Mouse (Mus musculus): ENCODE data around the gene Spryd4. TPM values are rescaled to one million over a fixed set of nuclear protein-coding genes. Genes with fewer than 3 reads are reported as not detected.

Gene Spryd4
- polyA plus RNA-seq, 1 experiment: 21.8 TPM

DNA sequence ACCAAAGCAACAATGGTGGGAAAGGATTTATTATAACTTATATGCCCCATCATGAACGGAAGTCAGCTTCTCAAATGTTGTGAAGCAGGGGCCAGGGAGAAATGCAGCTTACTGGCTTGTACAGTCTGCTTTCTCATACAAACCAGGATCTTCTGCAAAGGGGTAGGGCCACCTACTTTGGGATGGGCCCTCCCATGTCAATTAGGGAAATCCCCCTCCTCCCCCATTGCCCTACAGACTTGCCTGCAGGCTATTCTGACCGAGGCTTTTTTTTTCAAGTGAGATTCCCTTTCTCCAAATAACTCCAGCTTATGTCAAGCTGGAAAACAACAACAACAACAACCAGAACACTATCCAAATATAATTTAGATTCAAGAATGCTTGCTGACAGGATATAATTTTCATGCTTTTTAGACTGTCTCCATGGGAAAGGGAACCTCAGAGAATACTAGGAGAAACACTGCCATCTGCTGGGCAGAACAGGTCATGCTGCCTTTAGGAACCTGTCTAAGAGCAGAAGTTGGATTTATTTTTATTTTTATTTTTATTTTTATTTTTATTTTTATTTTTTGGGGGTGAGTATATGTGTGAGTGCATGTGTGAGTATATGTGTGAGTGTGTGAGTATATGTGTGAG, 23.2 kb downstream of the Spryd4 start:
- Histone ChIP-seq H3K9me3 (replicated peaks; ENCODE audit: control insufficient read depth, insufficient read depth, low read length, poor library complexity, severe bottlenecking) (no peaks in the 10 kb centered on the region), H3K27ac (ENCODE audit: insufficient read depth, low read length) (peak overlapping the region; percentile 100), H3K27me3 (ENCODE audit: control insufficient read depth, insufficient read depth, low read length, poor library complexity, severe bottlenecking) (no peaks in the 10 kb centered on the region), H3K4me1 (ENCODE audit: control insufficient read depth, insufficient read depth, low read length) (peaks cover 8% of the 10 kb centered on the region), H3K9ac (ENCODE audit: low read depth, poor library complexity, severe bottlenecking) (no peak overlapping the region), H3K4me3 (ENCODE audit: low read depth, low read length) (no peak overlapping the region), H3K36me3 (ENCODE audit: control insufficient read depth, insufficient read depth, low read length, poor library complexity, severe bottlenecking) (no peaks in the 10 kb centered on the region)
- TF ChIP-seq CTCF (IDR thresholded peaks at IDR 0.05; ENCODE audit: low read depth, low read length): peak; percentile 14
- TF ChIP-seq EP300 (IDR thresholded peaks at IDR 0.05; ENCODE audit: insufficient read depth, low read depth, low read length): 0 out of 2 replicates have a peak, but pooled peaks have one; percentile 54
- TF ChIP-seq POLR2A (IDR thresholded peaks at IDR 0.05; ENCODE audit: insufficient read depth, low read length): no peak

DNA sequence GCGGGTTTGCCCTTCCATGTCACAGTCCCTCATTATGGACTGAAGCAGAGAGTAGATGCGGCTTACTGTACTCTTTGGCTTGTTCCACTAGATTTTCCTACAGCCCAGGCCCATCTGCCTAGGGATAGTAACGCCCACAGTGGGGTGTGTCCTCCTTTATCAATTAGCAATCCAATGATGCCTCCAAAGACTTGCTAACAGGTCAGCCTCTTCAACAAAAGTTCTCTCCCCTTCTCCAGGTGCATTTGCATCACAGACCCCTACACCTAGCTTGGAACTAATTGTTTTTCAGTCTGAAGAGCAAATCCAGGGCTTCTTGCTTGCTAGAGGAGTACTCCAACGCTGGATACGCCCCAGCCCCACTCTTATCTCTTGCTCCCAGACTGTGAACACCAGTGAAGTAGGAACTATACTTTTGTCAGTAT, 24.4 kb downstream of the Spryd4 start:
- H3K4me1 ChIP-seq (ENCODE audit: control insufficient read depth, insufficient read depth, low read length): peaks cover 7% of the 10 kb centered on the region
- H3K27ac ChIP-seq (ENCODE audit: insufficient read depth, low read length): peak overlapping the region; percentile 100
- H3K36me3 ChIP-seq (ENCODE audit: control insufficient read depth, insufficient read depth, low read length, poor library complexity, severe bottlenecking): no peaks in the 10 kb centered on the region
- H3K4me3 ChIP-seq (ENCODE audit: low read depth, low read length): no peak overlapping the region
- no peaks in the 10 kb centered on the region for H3K9me3 ChIP-seq (replicated peaks; ENCODE audit: control insufficient read depth, insufficient read depth, low read length, poor library complexity, severe bottlenecking)
- TF ChIP-seq POLR2A (IDR thresholded peaks at IDR 0.05; ENCODE audit: insufficient read depth, low read length) (peak; percentile 70), CTCF (IDR thresholded peaks at IDR 0.05; ENCODE audit: low read depth, low read length) (no peak), EP300 (IDR thresholded peaks at IDR 0.05; ENCODE audit: insufficient read depth, low read depth, low read length) (peak; percentile 76; the same call in 1 of the 2 replicates)
- no peaks in the 10 kb centered on the region for H3K27me3 ChIP-seq (ENCODE audit: control insufficient read depth, insufficient read depth, low read length, poor library complexity, severe bottlenecking)
- H3K9ac ChIP-seq (ENCODE audit: low read depth, poor library complexity, severe bottlenecking): 0 out of 2 replicates have a peak overlapping the region, but pooled peaks have one; percentile 21

DNA sequence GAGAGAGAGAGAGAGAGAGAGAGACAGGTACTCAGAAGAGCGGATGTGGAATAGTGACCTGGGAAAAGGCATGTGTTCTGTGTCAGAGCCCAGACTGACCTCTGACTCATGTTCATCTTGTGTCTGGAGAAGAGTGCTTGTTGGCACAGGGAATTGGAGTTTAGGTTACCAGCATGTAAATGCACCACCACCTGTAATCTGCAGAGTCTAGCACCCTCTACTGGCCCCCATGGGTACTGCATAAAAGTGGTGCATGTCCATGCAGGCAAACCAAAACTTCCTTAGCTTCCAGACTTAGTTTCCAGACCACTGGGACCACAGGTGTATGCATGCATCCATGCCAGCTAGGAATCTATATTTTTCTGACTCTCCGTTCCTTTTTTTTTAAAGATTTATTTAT, 25.6 kb downstream of the Spryd4 start:
- no peak overlapping the region; the same call in 1 of the 2 replicates for H3K27ac ChIP-seq (ENCODE audit: insufficient read depth, low read length)
- H3K9me3 ChIP-seq (replicated peaks; ENCODE audit: control insufficient read depth, insufficient read depth, low read length, poor library complexity, severe bottlenecking): no peaks in the 10 kb centered on the region
- H3K4me1 ChIP-seq (ENCODE audit: control insufficient read depth, insufficient read depth, low read length): peaks cover 7% of the 10 kb centered on the region
- no peaks in the 10 kb centered on the region for H3K27me3 ChIP-seq (ENCODE audit: control insufficient read depth, insufficient read depth, low read length, poor library complexity, severe bottlenecking)
- peak overlapping the region; percentile 83 for H3K9ac ChIP-seq (ENCODE audit: low read depth, poor library complexity, severe bottlenecking)
- TF ChIP-seq CTCF (IDR thresholded peaks at IDR 0.05; ENCODE audit: low read depth, low read length) (peak; percentile 77), EP300 (IDR thresholded peaks at IDR 0.05; ENCODE audit: insufficient read depth, low read depth, low read length) (no peak)
- no peak overlapping the region for H3K4me3 ChIP-seq (ENCODE audit: low read depth, low read length)
- H3K36me3 ChIP-seq (ENCODE audit: control insufficient read depth, insufficient read depth, low read length, poor library complexity, severe bottlenecking): no peaks in the 10 kb centered on the region

DNA sequence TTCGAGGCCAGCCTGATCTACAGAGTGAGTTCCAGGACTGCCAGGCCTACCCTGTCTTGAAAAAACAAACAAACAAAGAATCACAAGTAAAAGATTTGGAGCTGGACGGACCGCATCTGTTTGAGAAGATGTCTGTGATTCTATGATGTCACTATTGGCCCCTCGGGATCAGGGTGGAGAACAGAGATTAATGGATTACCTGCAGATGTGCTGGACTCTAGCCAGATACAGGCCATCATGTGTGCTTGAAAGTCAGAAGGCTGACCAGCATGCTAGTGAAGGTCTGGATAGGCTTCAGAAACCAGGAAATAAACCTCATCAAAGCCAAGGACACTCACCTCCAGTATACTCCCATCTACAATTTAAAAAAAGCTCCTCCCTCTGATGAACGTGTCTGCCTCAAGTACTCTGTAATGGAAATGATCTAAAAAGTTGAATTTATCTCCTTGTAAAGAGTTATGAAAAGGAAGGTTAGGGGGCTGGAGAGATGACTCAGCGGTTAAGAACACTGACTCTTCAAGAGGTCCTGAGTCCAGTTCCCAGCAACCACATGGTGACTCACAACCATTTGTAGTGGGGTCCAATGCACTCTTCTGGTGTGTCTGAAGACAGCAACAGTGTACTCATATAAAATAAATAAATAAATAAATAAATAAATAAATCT, 26.2 kb downstream of the Spryd4 start:
- Histone ChIP-seq H3K27me3 (ENCODE audit: control insufficient read depth, insufficient read depth, low read length, poor library complexity, severe bottlenecking) (no peaks in the 10 kb centered on the region), H3K4me3 (ENCODE audit: low read depth, low read length) (peak overlapping the region; percentile 19; the same call in 1 of the 2 replicates)

DNA sequence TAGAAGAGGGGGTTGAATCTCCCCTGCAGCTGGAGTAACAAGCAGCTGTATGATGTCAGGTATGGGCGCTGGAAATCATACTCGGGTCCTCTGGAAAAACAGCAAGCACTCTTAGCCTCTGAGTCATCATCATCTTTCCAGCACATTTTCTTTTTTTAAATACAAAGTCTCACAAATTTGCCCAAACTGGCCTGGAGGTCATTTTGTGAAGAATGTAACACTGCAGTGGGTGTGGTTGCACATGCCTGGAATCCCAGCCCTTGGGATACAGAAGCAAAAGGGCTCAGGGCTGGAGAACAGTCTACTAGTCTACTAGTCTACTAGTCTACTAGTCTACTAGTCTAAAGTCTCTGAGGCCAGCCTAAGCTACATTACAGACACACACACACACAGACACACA, 27.3 kb downstream of the Spryd4 start:
- H3K4me3 ChIP-seq (ENCODE audit: low read depth, low read length): no peak overlapping the region
- H3K27ac ChIP-seq (ENCODE audit: insufficient read depth, low read length): peak overlapping the region; percentile 71
- peaks cover 7% of the 10 kb centered on the region for H3K4me1 ChIP-seq (ENCODE audit: control insufficient read depth, insufficient read depth, low read length)
- H3K27me3 ChIP-seq (ENCODE audit: control insufficient read depth, insufficient read depth, low read length, poor library complexity, severe bottlenecking): no peaks in the 10 kb centered on the region
- no peaks in the 10 kb centered on the region for H3K36me3 ChIP-seq (ENCODE audit: control insufficient read depth, insufficient read depth, low read length, poor library complexity, severe bottlenecking)
- H3K9ac ChIP-seq (ENCODE audit: low read depth, poor library complexity, severe bottlenecking): no peak overlapping the region
- no peak for TF ChIP-seq EP300 (IDR thresholded peaks at IDR 0.05; ENCODE audit: insufficient read depth, low read depth, low read length)
- no peak for TF ChIP-seq POLR2A (IDR thresholded peaks at IDR 0.05; ENCODE audit: insufficient read depth, low read length)
- TF ChIP-seq CTCF (IDR thresholded peaks at IDR 0.05; ENCODE audit: low read depth, low read length): no peak
- H3K9me3 ChIP-seq (replicated peaks; ENCODE audit: control insufficient read depth, insufficient read depth, low read length, poor library complexity, severe bottlenecking): no peaks in the 10 kb centered on the region

More for the DNA sequence above, 26.2 kb downstream of the Spryd4 start:
- no peaks in the 10 kb centered on the region for H3K36me3 ChIP-seq (ENCODE audit: control insufficient read depth, insufficient read depth, low read length, poor library complexity, severe bottlenecking)
- H3K4me1 ChIP-seq (ENCODE audit: control insufficient read depth, insufficient read depth, low read length): peaks cover 7% of the 10 kb centered on the region
- peak overlapping the region; percentile 83 for H3K9ac ChIP-seq (ENCODE audit: low read depth, poor library complexity, severe bottlenecking)
- TF ChIP-seq CTCF (IDR thresholded peaks at IDR 0.05; ENCODE audit: low read depth, low read length) (no peak), POLR2A (IDR thresholded peaks at IDR 0.05; ENCODE audit: insufficient read depth, low read length) (no peak), EP300 (IDR thresholded peaks at IDR 0.05; ENCODE audit: insufficient read depth, low read depth, low read length) (no peak)
- no peaks in the 10 kb centered on the region for H3K9me3 ChIP-seq (replicated peaks; ENCODE audit: control insufficient read depth, insufficient read depth, low read length, poor library complexity, severe bottlenecking)
- peak overlapping the region; percentile 96 for H3K27ac ChIP-seq (ENCODE audit: insufficient read depth, low read length)

- no peaks in the 10 kb centered on the region for H3K27me3 ChIP-seq (ENCODE audit: control insufficient read depth, insufficient read depth, low read length, poor library complexity, severe bottlenecking)
- no peaks in the 10 kb centered on the region for H3K9me3 ChIP-seq (replicated peaks; ENCODE audit: control insufficient read depth, insufficient read depth, low read length, poor library complexity, severe bottlenecking)
- no peaks in the 10 kb centered on the region for H3K36me3 ChIP-seq (ENCODE audit: control insufficient read depth, insufficient read depth, low read length, poor library complexity, severe bottlenecking)
- peak within 1 kb of the TSS; percentile 37 for H3K9ac ChIP-seq (ENCODE audit: low read depth, poor library complexity, severe bottlenecking)
- peaks cover 3% of the 10 kb centered on the region for H3K4me1 ChIP-seq (ENCODE audit: control insufficient read depth, insufficient read depth, low read length)
- peak within 1 kb of the TSS; percentile 12; the same call in 1 of the 2 replicates for H3K4me3 ChIP-seq (ENCODE audit: low read depth, low read length)
- peak within 1 kb of the TSS; percentile 76 for H3K27ac ChIP-seq (ENCODE audit: insufficient read depth, low read length)
- TF ChIP-seq EP300 (IDR thresholded peaks at IDR 0.05; ENCODE audit: insufficient read depth, low read depth, low read length) (no peak), POLR2A (IDR thresholded peaks at IDR 0.05; ENCODE audit: insufficient read depth, low read length) (no peak), CTCF (IDR thresholded peaks at IDR 0.05; ENCODE audit: low read depth, low read length) (no peak)
These were observed 31.6 kb downstream of the Spryd4 start, which contains the start of gene Rbms2 for GRCm38 (mm10) chr10:128179989-128180388. Gene Rbms2 (minus strand): TSS chr10:128180297.

Measured in ES-Bruce4 (cell line).